Mouse (Mus musculus): ENCODE data around the gene Gipc1.

Gipc1 gene

GRCm38 (mm10) chr8:83647511-83647910, 5.0 kb upstream of the Gipc1 start:
- in situ Hi-C loops (cut with MboI; ENCODE audit: low sequenced_read_pairs) = no loop called here

GRCm38 (mm10) chr8:83648031-83648430, 4.4 kb upstream of the Gipc1 start:
- in situ Hi-C loops (cut with MboI; ENCODE audit: low sequenced_read_pairs) = no loop called here

GRCm38 (mm10) chr8:83649699-83650098, 2.8 kb upstream of the Gipc1 start:
- in situ Hi-C loops (cut with MboI; ENCODE audit: low sequenced_read_pairs) = no loop called here

GRCm38 (mm10) chr8:83652744-83653661, 526 bp downstream of the Gipc1 start:
- in situ Hi-C loops (cut with MboI; ENCODE audit: low sequenced_read_pairs) = no loop called here

GRCm38 (mm10) chr8:83653662-83654017, 1.2 kb downstream of the Gipc1 start:
- in situ Hi-C loops (cut with MboI; ENCODE audit: low sequenced_read_pairs) = no loop called here

- in situ Hi-C loops (cut with MboI; ENCODE audit: low sequenced_read_pairs) = no loop called here
These were observed 2.2 kb downstream of the Gipc1 start for GRCm38 (mm10) chr8:83654725-83655124.

- in situ Hi-C loops (cut with MboI; ENCODE audit: low sequenced_read_pairs) = no loop called here
These were observed 3.6 kb downstream of the Gipc1 start for GRCm38 (mm10) chr8:83656043-83656442.

- in situ Hi-C loops (cut with MboI; ENCODE audit: low sequenced_read_pairs) = no loop called here
These were observed 4.2 kb downstream of the Gipc1 start for GRCm38 (mm10) chr8:83656484-83657246.

- in situ Hi-C loops (cut with MboI; ENCODE audit: low sequenced_read_pairs) = no loop called here
These were observed 8.1 kb downstream of the Gipc1 start for GRCm38 (mm10) chr8:83660545-83660944.

- in situ Hi-C loops (cut with MboI; ENCODE audit: low sequenced_read_pairs) = no loop called here
These were observed 8.7 kb downstream of the Gipc1 start for GRCm38 (mm10) chr8:83660995-83661680.

GRCm38 (mm10) chr8:83662421-83662826, 9.9 kb downstream of the Gipc1 start:
- in situ Hi-C loops (cut with MboI; ENCODE audit: low sequenced_read_pairs) = no loop called here

GRCm38 (mm10) chr8:83664096-83664495, 11.6 kb downstream of the Gipc1 start:
- in situ Hi-C loops (cut with MboI; ENCODE audit: low sequenced_read_pairs) = no loop called here

- in situ Hi-C loops (cut with MboI; ENCODE audit: low sequenced_read_pairs) = no loop called here
These were observed 12.6 kb downstream of the Gipc1 start for GRCm38 (mm10) chr8:83664931-83665625.

- in situ Hi-C loops (cut with MboI; ENCODE audit: low sequenced_read_pairs) = no loop called here
These were observed 13.7 kb downstream of the Gipc1 start, which contains the start of gene Ptger1 for GRCm38 (mm10) chr8:83665969-83666865. Gene Ptger1 (plus strand): TSS chr8:83666678.

- in situ Hi-C loops (cut with MboI; ENCODE audit: low sequenced_read_pairs) = no loop called here
These were observed 14.4 kb downstream of the Gipc1 start for GRCm38 (mm10) chr8:83666866-83667234.

- in situ Hi-C loops (cut with MboI; ENCODE audit: low sequenced_read_pairs) = no loop called here
These were observed 15.0 kb downstream of the Gipc1 start for GRCm38 (mm10) chr8:83667526-83667925.

- in situ Hi-C loops (cut with MboI; ENCODE audit: low sequenced_read_pairs) = no loop called here
These were observed 15.8 kb downstream of the Gipc1 start for GRCm38 (mm10) chr8:83668010-83668916.

- in situ Hi-C loops (cut with MboI; ENCODE audit: low sequenced_read_pairs) = no loop called here
These were observed 16.5 kb downstream of the Gipc1 start for GRCm38 (mm10) chr8:83669013-83669412.

GRCm38 (mm10) chr8:83672936-83673335, 20.5 kb downstream of the Gipc1 start:
- in situ Hi-C loops (cut with MboI; ENCODE audit: low sequenced_read_pairs) = no loop called here
